Mouse (Mus musculus) urinary bladder, postnatal 14 days (tissue): ENCODE measurements around the gene Bloc1s1.

Source experiments
- DNase-seq: peaks from one replicate; pipeline ENCODE4 v3.0.0; 2021; ENCODE audit warnings: low spot score

Gene Bloc1s1

GRCm38 (mm10) chr10:128923935-128924334 is at the start of gene Bloc1s1:
Gene Bloc1s1, minus strand, starts transcription at chr10:128924035.
- DNase-seq, result no peak

- no peak for DNase-seq
Measured at GRCm38 (mm10) chr10:128972841-128973240, 49.0 kb upstream of the Bloc1s1 start.

- DNase-seq, result no peak
Measured at GRCm38 (mm10) chr10:128970740-128971250, 47.0 kb upstream of the Bloc1s1 start.

GRCm38 (mm10) chr10:128968341-128968749 is 44.5 kb upstream of the Bloc1s1 start:
- DNase-seq, result no peak

GRCm38 (mm10) chr10:128965871-128966270 is 42.0 kb upstream of the Bloc1s1 start:
- no peak for DNase-seq

GRCm38 (mm10) chr10:128964961-128965360 is 41.1 kb upstream of the Bloc1s1 start:
- no peak for DNase-seq

GRCm38 (mm10) chr10:128960590-128961584 is 37.1 kb upstream of the Bloc1s1 start, which contains the start of gene Mettl7b:
Gene Mettl7b, minus strand, starts transcription at chr10:128960988.
- no peak for DNase-seq

GRCm38 (mm10) chr10:128960142-128960541 is 36.3 kb upstream of the Bloc1s1 start:
- DNase-seq, result no peak

GRCm38 (mm10) chr10:128958340-128958739 is 34.5 kb upstream of the Bloc1s1 start:
- DNase-seq, result no peak

GRCm38 (mm10) chr10:128950208-128950887 is 26.5 kb upstream of the Bloc1s1 start:
- no peak for DNase-seq

GRCm38 (mm10) chr10:128947496-128947895 is 23.7 kb upstream of the Bloc1s1 start:
- no peak for DNase-seq

- DNase-seq, result no peak
Measured at GRCm38 (mm10) chr10:128945675-128946074, 21.8 kb upstream of the Bloc1s1 start.

GRCm38 (mm10) chr10:128940475-128941061 is 16.7 kb upstream of the Bloc1s1 start:
- no peak for DNase-seq

GRCm38 (mm10) chr10:128938974-128939373 is 15.1 kb upstream of the Bloc1s1 start:
- no peak for DNase-seq

GRCm38 (mm10) chr10:128938457-128938856 is 14.6 kb upstream of the Bloc1s1 start:
- peak; percentile 53 for DNase-seq

GRCm38 (mm10) chr10:128937756-128938390 is 14.0 kb upstream of the Bloc1s1 start:
- no peak for DNase-seq

- DNase-seq, result no peak
Measured at GRCm38 (mm10) chr10:128935826-128936440, 12.1 kb upstream of the Bloc1s1 start.

- no peak for DNase-seq
Measured at GRCm38 (mm10) chr10:128934997-128935787, 11.4 kb upstream of the Bloc1s1 start.

- DNase-seq, result no peak
Measured at GRCm38 (mm10) chr10:128933976-128934721, 10.3 kb upstream of the Bloc1s1 start.

- no peak for DNase-seq
Measured at GRCm38 (mm10) chr10:128933574-128933973, 9.7 kb upstream of the Bloc1s1 start, which contains the start of gene Itga7. Gene Itga7, plus strand, starts transcription at chr10:128933818.
